ENCODE assay signal across 7 mouse cellular contexts in the genomic region with DNA sequence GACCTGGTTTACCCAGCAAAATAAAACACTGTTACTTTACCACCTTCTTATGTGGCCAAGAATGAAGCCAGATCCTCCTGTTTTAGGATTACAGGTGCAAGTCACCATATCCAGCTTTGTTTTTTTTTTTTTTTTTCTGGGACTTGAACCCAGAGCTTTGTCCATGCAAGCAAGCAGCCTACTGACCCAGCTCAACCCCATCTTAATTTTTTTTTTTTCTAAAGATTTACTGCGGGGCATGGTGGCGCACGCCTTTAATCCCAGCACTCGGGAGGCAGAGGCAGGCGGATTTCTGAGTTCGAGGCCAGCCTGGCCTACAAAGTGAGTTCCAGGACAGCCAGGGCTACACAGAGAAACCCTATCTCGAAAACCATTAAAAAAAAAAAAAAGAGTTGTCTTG. TPM values are rescaled to one million over a fixed set of nuclear protein-coding genes. Genes with fewer than 3 reads are reported as not detected.
DNase-seq lines count a peak whose midpoint lies in the region; ATAC-seq and TF ChIP-seq lines count a peak whose summit lies in the region.
"Not testable (repeated sequence)": the region's sequence is repeated elsewhere in the genome, so short reads cannot be mapped to it uniquely, and the experiment has no call there.

No protein-coding gene starts in this region.

- H3K4me2 ChIP-seq in embryonic facial prominence, embryonic 12.5 days (replicated peaks): peak overlapping the region; percentile 62
- H3K4me2 ChIP-seq in forebrain, postnatal 0 days (ENCODE audit: low read depth): peak overlapping the region; percentile 51
- not testable (repeated sequence) for H3K4me2 ChIP-seq in hindbrain, embryonic 11.5 days (replicated peaks; ENCODE audit: low read depth, low read length)
- peak overlapping the region; percentile 68 for H3K4me2 ChIP-seq in kidney, embryonic 14.5 days (replicated peaks; ENCODE audit: low read depth, low read length)
- peak overlapping the region; percentile 63 for H3K4me2 ChIP-seq in liver, embryonic 11.5 days
- H3K4me2 ChIP-seq in neural tube, embryonic 12.5 days (replicated peaks): peak overlapping the region; percentile 59

- not testable (repeated sequence) for H3K9me3 ChIP-seq in embryonic facial prominence, embryonic 12.5 days; forebrain, postnatal 0 days (ENCODE audit: low read length); hindbrain, embryonic 11.5 days (ENCODE audit: control insufficient read depth, low read length); kidney, embryonic 14.5 days (ENCODE audit: control insufficient read depth, low read length); liver, embryonic 11.5 days (ENCODE audit: control insufficient read depth, low read length); neural tube, embryonic 12.5 days

- H3K9ac ChIP-seq in embryonic facial prominence, embryonic 12.5 days: peak overlapping the region; percentile 41; the same call in 1 of the 2 replicates
- H3K9ac ChIP-seq in forebrain, postnatal 0 days; kidney, embryonic 14.5 days (ENCODE audit: low read depth, low read length); neural tube, embryonic 12.5 days: not testable (repeated sequence)
- peak overlapping the region; percentile 58; the same call in 1 of the 2 replicates for H3K9ac ChIP-seq in hindbrain, embryonic 11.5 days (ENCODE audit: low read depth, low read length)
- H3K9ac ChIP-seq in liver, embryonic 11.5 days (ENCODE audit: low read depth, low read length): peak overlapping the region; percentile 71

- not testable (repeated sequence) for ATAC-seq in embryonic facial prominence, embryonic 12.5 days (ENCODE audit: insufficient number of reproducible peaks, insufficient read depth, low FRiP score, low TSS enrichment); forebrain, postnatal 0 days; hindbrain, embryonic 11.5 days (ENCODE audit: low FRiP score); kidney, embryonic 14.5 days (ENCODE audit: low FRiP score, low TSS enrichment); liver, embryonic 11.5 days (replicated peaks; ENCODE audit: low FRiP score); neural tube, embryonic 12.5 days (ENCODE audit: low FRiP score, low read depth)

- not testable (repeated sequence) for H3K27me3 ChIP-seq in embryonic facial prominence, embryonic 12.5 days; forebrain, postnatal 0 days (ENCODE audit: insufficient read depth, low read length); hindbrain, embryonic 11.5 days (ENCODE audit: control insufficient read depth, insufficient read depth, low read length); kidney, embryonic 14.5 days (ENCODE audit: control insufficient read depth, insufficient read depth, low read length); liver, embryonic 11.5 days (replicated peaks; ENCODE audit: control insufficient read depth, insufficient read depth, low read length); neural tube, embryonic 12.5 days (replicated peaks)

- H3K4me1 ChIP-seq in embryonic facial prominence, embryonic 12.5 days: peaks cover 20% of the 10 kb centered on the region
- H3K4me1 ChIP-seq in forebrain, postnatal 0 days (ENCODE audit: insufficient read depth); hindbrain, embryonic 11.5 days (replicated peaks; ENCODE audit: control insufficient read depth, insufficient read depth, low read length): not testable (repeated sequence)
- H3K4me1 ChIP-seq in kidney, embryonic 14.5 days (ENCODE audit: control insufficient read depth, insufficient read depth, low read length): peaks cover 15% of the 10 kb centered on the region
- H3K4me1 ChIP-seq in liver, embryonic 11.5 days (replicated peaks; ENCODE audit: control insufficient read depth, insufficient read depth, low read length): peaks cover 15% of the 10 kb centered on the region
- H3K4me1 ChIP-seq in neural tube, embryonic 12.5 days: peaks cover 20% of the 10 kb centered on the region

- H3K36me3 ChIP-seq in embryonic facial prominence, embryonic 12.5 days; forebrain, postnatal 0 days (ENCODE audit: insufficient read depth); hindbrain, embryonic 11.5 days (ENCODE audit: control insufficient read depth, insufficient read depth, low read length); kidney, embryonic 14.5 days (ENCODE audit: control insufficient read depth, insufficient read depth, low read length); liver, embryonic 11.5 days (ENCODE audit: control insufficient read depth, insufficient read depth, low read length); macrophage (ENCODE audit: inconsistent target); neural tube, embryonic 12.5 days: not testable (repeated sequence)

- H3K27ac ChIP-seq in embryonic facial prominence, embryonic 12.5 days: peak overlapping the region; percentile 71; the same call in 1 of the 2 replicates
- not testable (repeated sequence) for H3K27ac ChIP-seq in forebrain, postnatal 0 days (ENCODE audit: low read depth, low read length); hindbrain, embryonic 11.5 days (ENCODE audit: low read depth, low read length); kidney, embryonic 14.5 days (ENCODE audit: low read depth, low read length); neural tube, embryonic 12.5 days
- peak overlapping the region; percentile 77 for H3K27ac ChIP-seq in liver, embryonic 11.5 days (ENCODE audit: low read depth, low read length)
- H3K27ac ChIP-seq in macrophage: peak overlapping the region; percentile 83

- peaks cover 11% of the 10 kb centered on the region for H3K79me2 ChIP-seq in macrophage (ENCODE audit: inconsistent target)

- DNase-seq in forebrain, postnatal 0 days; hindbrain, embryonic 11.5 days (ENCODE audit: low spot score); liver, embryonic 11.5 days (ENCODE audit: low spot score): not testable (repeated sequence)

- not testable (repeated sequence) for TF ChIP-seq CTCF in forebrain, postnatal 0 days (IDR thresholded peaks at IDR 0.05; ENCODE audit: low read depth)

- peak overlapping the region; percentile 35; the same call in 1 of the 2 replicates for H3K4me3 ChIP-seq in embryonic facial prominence, embryonic 12.5 days
- not testable (repeated sequence) for H3K4me3 ChIP-seq in forebrain, postnatal 0 days (ENCODE audit: low read depth, low read length); kidney, embryonic 14.5 days (ENCODE audit: low read length); macrophage (ENCODE audit: inconsistent target); neural tube, embryonic 12.5 days
- H3K4me3 ChIP-seq in hindbrain, embryonic 11.5 days (ENCODE audit: low read depth, low read length): 0 out of 2 replicates have a peak overlapping the region, but pooled peaks have one; percentile 1
- H3K4me3 ChIP-seq in liver, embryonic 11.5 days (ENCODE audit: low read depth, low read length): peak overlapping the region; percentile 33; the same call in 1 of the 2 replicates

- whole genome bisulfite sequencing in embryonic facial prominence, embryonic 12.5 days: 86% methylated on average over 7 of the region's 7 CpGs
- 92% methylated on average over 7 of the region's 7 CpGs for WGBS in forebrain, postnatal 0 days
- WGBS in hindbrain, embryonic 11.5 days: 93% methylated on average over 7 of the region's 7 CpGs
- WGBS in kidney, embryonic 14.5 days: 93% methylated on average over 7 of the region's 7 CpGs
- 86% methylated on average over 7 of the region's 7 CpGs for WGBS in liver, embryonic 11.5 days
- no CpG with 5 or more reads among the region's 7 CpGs for WGBS in macrophage (ENCODE audit: missing documents)
- 96% methylated on average over 7 of the region's 7 CpGs for WGBS in neural tube, embryonic 12.5 days

RNA-seq across cellular contexts. Expression of a gene that starts 3.4 kb away (rescaled TPM):
- 134 and 141 TPM in 2 replicates for polyA plus RNA-seq in embryonic facial prominence, embryonic 12.5 days (2016; fragmentation: Nextera tagmentation; extraction: Ambion mirVana)
- 66.5 and 81.2 TPM in 2 replicates for total RNA-seq in forebrain, postnatal 0 days (2014; rRNA removed)
- polyA plus RNA-seq in forebrain, postnatal 0 days (2015; fragmentation: Nextera tagmentation; extraction: Ambion mirVana): 118 and 155 TPM in 2 replicates
- 154 and 156 TPM in 2 replicates for polyA plus RNA-seq in hindbrain, embryonic 11.5 days (2014; fragmentation: Nextera tagmentation; extraction: Ambion mirVana)
- 211 and 264 TPM in 2 replicates for polyA plus RNA-seq in kidney, embryonic 14.5 days (2014; fragmentation: Nextera tagmentation; extraction: Ambion mirVana)
- polyA plus RNA-seq in liver, embryonic 11.5 days (2014; fragmentation: Nextera tagmentation; extraction: Ambion mirVana): 347 and 349 TPM in 2 replicates
- 10 to 100 TPM in 19 of 26 experiments, 1 to 10 TPM in 7; 6.7 to 48.1 (median 12.0) TPM for total RNA-seq in macrophage (2018; cell fraction: chromatin; rRNA removed)
- 10 to 100 TPM; 32.4 to 68.5 (median 50.3) TPM for total RNA-seq in macrophage (2018; cell fraction: cytosol; rRNA removed)
- total RNA-seq in macrophage (2018; cell fraction: nucleus; rRNA removed): 10 to 100 TPM in 25 of 26 experiments, 1 to 10 TPM in 1; 9.7 to 57.2 (median 17.0) TPM
- polyA plus RNA-seq in macrophage (2018): 45.0 to 125 TPM (median 72.8 TPM) in 3 replicates
- polyA plus RNA-seq in neural tube, embryonic 12.5 days (2016; fragmentation: Nextera tagmentation; extraction: Ambion mirVana): 121 and 122 TPM in 2 replicates

RNA-seq across cellular contexts. Expression of a gene that starts 9.5 kb away (rescaled TPM):
- polyA plus RNA-seq in embryonic facial prominence, embryonic 12.5 days (2016; fragmentation: Nextera tagmentation; extraction: Ambion mirVana): 714 and 750 TPM in 2 replicates
- 324 and 364 TPM in 2 replicates for total RNA-seq in forebrain, postnatal 0 days (2014; rRNA removed)
- polyA plus RNA-seq in forebrain, postnatal 0 days (2015; fragmentation: Nextera tagmentation; extraction: Ambion mirVana): 350 and 374 TPM in 2 replicates
- polyA plus RNA-seq in hindbrain, embryonic 11.5 days (2014; fragmentation: Nextera tagmentation; extraction: Ambion mirVana): 777 and 822 TPM in 2 replicates
- polyA plus RNA-seq in kidney, embryonic 14.5 days (2014; fragmentation: Nextera tagmentation; extraction: Ambion mirVana): 628 and 680 TPM in 2 replicates
- 552 and 577 TPM in 2 replicates for polyA plus RNA-seq in liver, embryonic 11.5 days (2014; fragmentation: Nextera tagmentation; extraction: Ambion mirVana)
- 100 to 1,000 TPM in 6 of 26 experiments, 10 to 100 TPM in 20; 61.5 to 128 (median 92.7) TPM for total RNA-seq in macrophage (2018; cell fraction: chromatin; rRNA removed)
- 100 to 1,000 TPM; 222 to 303 (median 262) TPM for total RNA-seq in macrophage (2018; cell fraction: cytosol; rRNA removed)
- total RNA-seq in macrophage (2018; cell fraction: nucleus; rRNA removed): 100 to 1,000 TPM; 104 to 259 (median 129) TPM
- polyA plus RNA-seq in macrophage (2018): 203 to 532 TPM (median 476 TPM) in 3 replicates
- polyA plus RNA-seq in neural tube, embryonic 12.5 days (2016; fragmentation: Nextera tagmentation; extraction: Ambion mirVana): 734 and 808 TPM in 2 replicates

RNA-seq across cellular contexts. Expression of a gene that starts 19.6 kb away (rescaled TPM):
- 43.7 and 47.6 TPM in 2 replicates for polyA plus RNA-seq in embryonic facial prominence, embryonic 12.5 days (2016; fragmentation: Nextera tagmentation; extraction: Ambion mirVana)
- 70.7 and 88.2 TPM in 2 replicates for total RNA-seq in forebrain, postnatal 0 days (2014; rRNA removed)
- 74.4 and 75.9 TPM in 2 replicates for polyA plus RNA-seq in forebrain, postnatal 0 days (2015; fragmentation: Nextera tagmentation; extraction: Ambion mirVana)
- 42.5 and 43.7 TPM in 2 replicates for polyA plus RNA-seq in hindbrain, embryonic 11.5 days (2014; fragmentation: Nextera tagmentation; extraction: Ambion mirVana)
- 38.9 and 48.7 TPM in 2 replicates for polyA plus RNA-seq in kidney, embryonic 14.5 days (2014; fragmentation: Nextera tagmentation; extraction: Ambion mirVana)
- polyA plus RNA-seq in liver, embryonic 11.5 days (2014; fragmentation: Nextera tagmentation; extraction: Ambion mirVana): 47.8 and 52.2 TPM in 2 replicates
- total RNA-seq in macrophage (2018; cell fraction: chromatin; rRNA removed): 10 to 100 TPM in 25 of 26 experiments, 1 to 10 TPM in 1; 5.8 to 64.4 (median 26.4) TPM
- 10 to 100 TPM; 12.1 to 48.9 (median 25.2) TPM for total RNA-seq in macrophage (2018; cell fraction: cytosol; rRNA removed)
- 10 to 100 TPM in 24 of 26 experiments, 1 to 10 TPM in 2; 9.5 to 48.8 (median 21.0) TPM for total RNA-seq in macrophage (2018; cell fraction: nucleus; rRNA removed)
- 15.5 to 43.6 TPM (median 25.5 TPM) in 3 replicates for polyA plus RNA-seq in macrophage (2018)
- 57.6 and 57.7 TPM in 2 replicates for polyA plus RNA-seq in neural tube, embryonic 12.5 days (2016; fragmentation: Nextera tagmentation; extraction: Ambion mirVana)

RNA-seq across cellular contexts. Expression of a gene that starts 31.6 kb away (rescaled TPM):
- 17.4 and 17.5 TPM in 2 replicates for polyA plus RNA-seq in embryonic facial prominence, embryonic 12.5 days (2016; fragmentation: Nextera tagmentation; extraction: Ambion mirVana)
- 5.6 and 7.9 TPM in 2 replicates for total RNA-seq in forebrain, postnatal 0 days (2014; rRNA removed)
- polyA plus RNA-seq in forebrain, postnatal 0 days (2015; fragmentation: Nextera tagmentation; extraction: Ambion mirVana): 6.7 and 8.4 TPM in 2 replicates
- polyA plus RNA-seq in hindbrain, embryonic 11.5 days (2014; fragmentation: Nextera tagmentation; extraction: Ambion mirVana): 10.1 and 13.2 TPM in 2 replicates
- 15.9 and 23.2 TPM in 2 replicates for polyA plus RNA-seq in kidney, embryonic 14.5 days (2014; fragmentation: Nextera tagmentation; extraction: Ambion mirVana)
- 28.6 and 29.8 TPM in 2 replicates for polyA plus RNA-seq in liver, embryonic 11.5 days (2014; fragmentation: Nextera tagmentation; extraction: Ambion mirVana)
- total RNA-seq in macrophage (2018; cell fraction: chromatin; rRNA removed): 10 to 100 TPM; 11.6 to 70.7 (median 28.8) TPM
- 1 to 10 TPM; 1.2 to 4.9 (median 2.6) TPM for total RNA-seq in macrophage (2018; cell fraction: cytosol; rRNA removed)
- 10 to 100 TPM in 22 of 26 experiments, 1 to 10 TPM in 4; 7.1 to 48.6 (median 14.0) TPM for total RNA-seq in macrophage (2018; cell fraction: nucleus; rRNA removed)
- polyA plus RNA-seq in macrophage (2018): 2.9 to 3.6 TPM (median 3.4 TPM) in 3 replicates
- polyA plus RNA-seq in neural tube, embryonic 12.5 days (2016; fragmentation: Nextera tagmentation; extraction: Ambion mirVana): 14.4 and 16.1 TPM in 2 replicates

RNA-seq across cellular contexts. Expression of a gene that starts 34.5 kb away (rescaled TPM):
- 23.6 and 24.7 TPM in 2 replicates for polyA plus RNA-seq in embryonic facial prominence, embryonic 12.5 days (2016; fragmentation: Nextera tagmentation; extraction: Ambion mirVana)
- total RNA-seq in forebrain, postnatal 0 days (2014; rRNA removed): 23.4 and 26.4 TPM in 2 replicates
- 17.3 and 17.9 TPM in 2 replicates for polyA plus RNA-seq in forebrain, postnatal 0 days (2015; fragmentation: Nextera tagmentation; extraction: Ambion mirVana)
- 6.6 and 6.9 TPM in 2 replicates for polyA plus RNA-seq in hindbrain, embryonic 11.5 days (2014; fragmentation: Nextera tagmentation; extraction: Ambion mirVana)
- 18.5 and 22.6 TPM in 2 replicates for polyA plus RNA-seq in kidney, embryonic 14.5 days (2014; fragmentation: Nextera tagmentation; extraction: Ambion mirVana)
- 7.2 and 7.9 TPM in 2 replicates for polyA plus RNA-seq in liver, embryonic 11.5 days (2014; fragmentation: Nextera tagmentation; extraction: Ambion mirVana)
- 10 to 100 TPM in 5 of 26 experiments, 1 to 10 TPM in 21; 2.6 to 21.1 (median 6.6) TPM for total RNA-seq in macrophage (2018; cell fraction: chromatin; rRNA removed)
- 10 to 100 TPM in 7 of 26 experiments, 1 to 10 TPM in 19; 2.5 to 18.8 (median 6.6) TPM for total RNA-seq in macrophage (2018; cell fraction: cytosol; rRNA removed)
- 10 to 100 TPM in 7 of 26 experiments, 1 to 10 TPM in 19; 2.0 to 23.1 (median 7.9) TPM for total RNA-seq in macrophage (2018; cell fraction: nucleus; rRNA removed)
- 3.9 to 13.9 TPM (median 6.3 TPM) in 3 replicates for polyA plus RNA-seq in macrophage (2018)
- 15.1 and 16.8 TPM in 2 replicates for polyA plus RNA-seq in neural tube, embryonic 12.5 days (2016; fragmentation: Nextera tagmentation; extraction: Ambion mirVana)
